Mouse (Mus musculus): ENCODE results near the gene Hspa1a.
"Not testable (repeated sequence)": the region's sequence is repeated elsewhere in the genome, so short reads cannot be mapped to it uniquely, and the experiment has no call there.

GRCm38 (mm10) chr17:34995927-34996326, 24.0 kb upstream of the Hspa1a start:
- TF ChIP-seq GATA1, TAL1 (IDR thresholded peaks at IDR 0.05; ENCODE audit: low read length): not testable (repeated sequence)
